Mouse (Mus musculus) MEL (cell line): ENCODE measurements around the gene Slit1. TPM values are rescaled to one million over a fixed set of nuclear protein-coding genes. Genes with fewer than 3 reads are reported as not detected.

Source experiments
- DNase-seq: peaks from one replicate; pipeline ENCODE4 v3.0.0; 2011; ENCODE audit warnings: low read depth, low spot score
- H3K27ac ChIP-seq: 2 replicates; pipeline ENCODE4 v1.5.1; 2012; ENCODE audit warnings: low read depth, mild to moderate bottlenecking, control low read depth, low read length, moderate library complexity; ENCODE audit not compliant: control insufficient read depth
- H3K27me3 ChIP-seq, 2 experiments: fragments of 150-350 bp in 1 of 2; sonication (generic) in 1 of 2; 2 replicates each; pipeline ENCODE4 v1.6.1; 2012; ENCODE audit warnings: low read length in 2 of 2, mild to moderate bottlenecking in 2 of 2, improper control_type of control experiment in 1 of 2, moderate library complexity in 1 of 2; ENCODE audit not compliant: insufficient read depth in 2 of 2, control insufficient read depth in 1 of 2
- H3K36me3 ChIP-seq, 2 experiments: 2 replicates each; pipeline ENCODE4 v1.6.1; 2012 to 2014; ENCODE audit warnings: low read length in 2 of 2, improper control_type of control experiment in 1 of 2, inconsistent platforms in 1 of 2, mild to moderate bottlenecking in 1 of 2; ENCODE audit not compliant: insufficient read depth in 2 of 2, control insufficient read depth in 1 of 2
- H3K4me1 ChIP-seq, 2 experiments: fragments of 150-350 bp in 1 of 2; sonication (generic) in 1 of 2; 2 replicates each; pipeline ENCODE4 v1.6.1; 2012; ENCODE audit warnings: low read length in 2 of 2, improper control_type of control experiment in 1 of 2, mild to moderate bottlenecking in 1 of 2; ENCODE audit not compliant: insufficient read depth in 2 of 2, control insufficient read depth in 1 of 2
- H3K4me3 ChIP-seq, 2 experiments: fragments of 150-350 bp in 1 of 2; sonication (generic) in 1 of 2; 2 replicates each; pipeline ENCODE4 v1.5.1; 2012; ENCODE audit warnings: low read depth in 2 of 2, low read length in 2 of 2, mild to moderate bottlenecking in 2 of 2, moderate library complexity in 2 of 2, control low read depth in 1 of 2, improper control_type of control experiment in 1 of 2; ENCODE audit not compliant: control insufficient read depth in 1 of 2, insufficient read depth in 1 of 2
- H3K79me2 ChIP-seq: 2 replicates; pipeline ENCODE4 v1.6.1; 2012; ENCODE audit warnings: mild to moderate bottlenecking, low read length, moderate library complexity; ENCODE audit not compliant: control insufficient read depth, poor library complexity, insufficient read depth
- H3K9ac ChIP-seq: 2 replicates; pipeline ENCODE4 v1.6.1; 2012; ENCODE audit warnings: low read depth, mild to moderate bottlenecking, control low read depth, low read length, moderate library complexity; ENCODE audit not compliant: control insufficient read depth, poor library complexity, severe bottlenecking
- H3K9me3 ChIP-seq: fragments of 150-350 bp; sonication (generic); replicated peaks from 2 replicates; pipeline ENCODE4 v1.6.1; 2012; ENCODE audit warnings: mild to moderate bottlenecking, low read length, improper control_type of control experiment, moderate library complexity; ENCODE audit not compliant: insufficient read depth
- CTCF ChIP-seq, 3 experiments: IDR thresholded peaks in 2 of 3; conservative IDR thresholded peaks in 1 of 3; 2 replicates each; pipeline ENCODE4 v1.5.1; 2011 to 2012; ENCODE audit warnings: low read length in 3 of 3, low read depth in 2 of 3, mild to moderate bottlenecking in 2 of 3, improper control_type of control experiment in 1 of 3, inconsistent platforms in 1 of 3, mixed read lengths in 1 of 3, moderate library complexity in 1 of 3; ENCODE audit not compliant: control insufficient read depth in 1 of 3, insufficient read depth in 1 of 3, poor library complexity in 1 of 3, severe bottlenecking in 1 of 3
- ELF1 ChIP-seq: IDR thresholded peaks from 2 replicates; pipeline ENCODE4 v1.6.1; 2014; ENCODE audit warnings: low read depth, mild to moderate bottlenecking, inconsistent platforms, low read length, improper control_type of control experiment, moderate library complexity
- EP300 ChIP-seq, 2 experiments: IDR thresholded peaks; 2 replicates each; pipeline ENCODE4 v1.6.1; 2011; ENCODE audit warnings: improper control_type of control experiment in 2 of 2, low read length in 2 of 2, low read depth in 1 of 2, mild to moderate bottlenecking in 1 of 2
- GATA1 ChIP-seq: IDR thresholded peaks from 2 replicates; pipeline ENCODE4 v1.6.1; 2011; ENCODE audit warnings: low read depth, low read length, improper control_type of control experiment
- HCFC1 ChIP-seq: IDR thresholded peaks from 2 replicates; pipeline ENCODE4 v1.6.1; 2012; ENCODE audit warnings: low read depth, mild to moderate bottlenecking, inconsistent platforms, low read length, improper control_type of control experiment, moderate library complexity
- KAT2A ChIP-seq: conservative IDR thresholded peaks from 2 replicates; pipeline ENCODE4 v1.6.1; 2012; ENCODE audit warnings: low read depth, low read length, improper control_type of control experiment, inconsistent platforms
- MYB ChIP-seq: IDR thresholded peaks from 2 replicates; pipeline ENCODE4 v1.6.1; 2011; ENCODE audit warnings: mild to moderate bottlenecking, low read depth, low read length, improper control_type of control experiment
- MYC ChIP-seq: IDR thresholded peaks from 2 replicates; pipeline ENCODE4 v1.6.1; 2011; ENCODE audit warnings: low read depth, mild to moderate bottlenecking, low read length, improper control_type of control experiment, moderate library complexity
- NELFE ChIP-seq: IDR thresholded peaks from 2 replicates; pipeline ENCODE4 v1.6.1; 2011; ENCODE audit warnings: low read depth, low read length, improper control_type of control experiment
- NRF1 ChIP-seq: IDR thresholded peaks from 2 replicates; pipeline ENCODE4 v1.6.1; 2014; ENCODE audit warnings: low read depth, mild to moderate bottlenecking, inconsistent platforms, low read length, improper control_type of control experiment, moderate library complexity; ENCODE audit not compliant: poor library complexity, insufficient read depth, severe bottlenecking
- RCOR1 ChIP-seq: IDR thresholded peaks from 2 replicates; pipeline ENCODE4 v1.6.1; 2012; ENCODE audit warnings: low read depth, mild to moderate bottlenecking, inconsistent platforms, low read length, improper control_type of control experiment
- SMC3 ChIP-seq: IDR thresholded peaks from 2 replicates; pipeline ENCODE4 v1.6.1; 2011; ENCODE audit warnings: low read depth, low read length, improper control_type of control experiment
- TAL1 ChIP-seq: IDR thresholded peaks from 2 replicates; pipeline ENCODE4 v1.6.1; 2012; ENCODE audit warnings: mild to moderate bottlenecking, inconsistent platforms, low read length, moderate library complexity, mixed read lengths
- TBP ChIP-seq: IDR thresholded peaks from 2 replicates; pipeline ENCODE4 v1.8.0; 2011; ENCODE audit warnings: low read depth, low read length, improper control_type of control experiment
- UBTF ChIP-seq: IDR thresholded peaks from 2 replicates; pipeline ENCODE4 v1.6.1; 2012; ENCODE audit warnings: low read depth, mild to moderate bottlenecking, inconsistent platforms, low read length, improper control_type of control experiment, moderate library complexity, borderline replicate concordance; ENCODE audit not compliant: insufficient read depth
- USF1 ChIP-seq: IDR thresholded peaks from 2 replicates; pipeline ENCODE4 v1.6.1; 2014; ENCODE audit warnings: low read depth, mild to moderate bottlenecking, inconsistent platforms, low read length, improper control_type of control experiment, moderate library complexity
- USF2 ChIP-seq, 2 experiments: IDR thresholded peaks; 2 replicates each; pipeline ENCODE4 v1.6.1; 2011 to 2012; ENCODE audit warnings: improper control_type of control experiment in 2 of 2, low read length in 2 of 2, borderline replicate concordance in 1 of 2, inconsistent platforms in 1 of 2, low read depth in 1 of 2, mild to moderate bottlenecking in 1 of 2; ENCODE audit not compliant: insufficient read depth in 1 of 2
- ZC3H11A ChIP-seq: IDR thresholded peaks from 2 replicates; pipeline ENCODE4 v1.6.1; 2012; ENCODE audit warnings: low read depth, mild to moderate bottlenecking, inconsistent platforms, low read length, improper control_type of control experiment
- ZKSCAN1 ChIP-seq: IDR thresholded peaks from 2 replicates; pipeline ENCODE4 v1.6.1; 2012; ENCODE audit warnings: low read depth, mild to moderate bottlenecking, inconsistent platforms, low read length, improper control_type of control experiment, moderate library complexity
- ZMIZ1 ChIP-seq: IDR thresholded peaks from 2 replicates; pipeline ENCODE4 v1.6.1; 2012; ENCODE audit warnings: low read depth, mild to moderate bottlenecking, inconsistent platforms, low read length, improper control_type of control experiment, moderate library complexity
- ZNF384 ChIP-seq: IDR thresholded peaks from 2 replicates; pipeline ENCODE4 v1.6.1; 2012; ENCODE audit warnings: low read depth, mild to moderate bottlenecking, inconsistent platforms, low read length, improper control_type of control experiment
- polyA plus RNA-seq, 2 experiments: library from polyadenylated mRNA; stranded (reverse) in 1 of 2; unstranded in 1 of 2; fragments of >175 nt in 1 of 2; fragments of >200 nt in 1 of 2; gene quantifications; 2 replicates each; pipeline versions ENCODE4 v1.2.1 to v1.2.4; 2012; ENCODE audit warnings: low replicate concordance in 2 of 2, low read depth in 1 of 2; ENCODE audit not compliant: insufficient read length in 2 of 2, insufficient read depth in 1 of 2, missing spikeins in 1 of 2
- total RNA-seq: library from RNA; depleted of rRNA; stranded (reverse); fragments of 300-350 nt; gene quantifications from 2 replicates; pipeline ENCODE4 v1.2.3, GENCODE M21; 2012

Slit1 gene
- total and polyA plus RNA-seq, 3 experiments: 0.04 TPM; not detected in 1

DNA sequence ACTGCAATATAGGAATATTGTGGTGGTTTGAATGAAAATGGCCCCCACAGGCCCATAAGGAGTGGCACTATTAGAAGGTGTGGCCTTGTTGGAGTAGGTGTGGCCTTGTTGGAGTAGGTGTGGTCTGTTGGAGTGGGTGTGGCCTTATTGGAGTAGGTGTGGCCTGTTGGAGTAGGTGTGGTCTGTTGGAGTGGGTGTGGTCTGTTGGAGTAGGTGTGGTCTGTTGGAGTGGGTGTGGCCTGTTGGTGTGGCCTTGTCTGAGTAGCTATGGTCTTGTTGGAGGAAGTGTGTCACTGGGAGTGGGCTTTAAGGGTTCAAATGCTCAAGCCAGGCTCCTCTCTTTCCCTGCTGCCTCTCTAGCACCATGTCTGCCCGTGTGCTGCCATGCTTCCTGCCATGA, 63.2 kb downstream of the Slit1 start:
- TF ChIP-seq KAT2A: no peak
- Histone ChIP-seq H3K9me3 (no peaks in the 10 kb centered on the region), H3K4me1 (no peaks in the 10 kb centered on the region)

DNA sequence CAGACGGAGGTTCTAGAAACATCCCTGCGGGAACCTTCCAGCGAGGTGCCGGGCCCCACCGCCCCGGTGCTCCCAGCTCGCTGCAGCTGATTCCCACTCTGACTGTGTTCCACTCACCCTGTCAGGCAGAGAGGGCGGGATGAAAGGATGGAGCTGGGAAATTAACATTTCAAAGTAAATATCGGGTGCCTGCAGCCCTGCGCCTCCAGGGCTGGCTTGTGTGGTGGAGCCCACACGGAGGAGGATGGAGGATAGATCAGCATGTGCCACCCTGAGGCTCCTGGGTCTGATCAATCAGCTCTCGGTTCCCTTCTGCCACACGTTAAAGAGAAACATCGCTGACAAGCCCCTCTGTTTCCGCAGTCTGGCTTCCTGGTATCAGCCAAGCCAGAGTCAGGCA, 64.4 kb downstream of the Slit1 start:
- Histone ChIP-seq H3K27me3 (peaks cover 3% of the 10 kb centered on the region in 2 experiments), H3K4me1 (no peaks in the 10 kb centered on the region), H3K4me3 (no peak overlapping the region), H3K9me3 (no peaks in the 10 kb centered on the region), H3K9ac (no peak overlapping the region), H3K27ac (no peak overlapping the region), H3K79me2 (no peaks in the 10 kb centered on the region), H3K36me3 (no peaks in the 10 kb centered on the region)
- DNase-seq: no peak
- TF ChIP-seq RCOR1 (no peak), USF1 (no peak), UBTF (no peak), USF2 (IDR thresholded peaks at IDR 0.05; ENCODE audit: borderline replicate concordance in 1 of 2, insufficient read depth in 1 of 2, low read depth in 1 of 2, low read length in 2 of 2) (no peak), EP300 (IDR thresholded peaks at IDR 0.05; ENCODE audit: low read depth in 1 of 2, low read length in 2 of 2) (no peak), ZNF384 (no peak), ZKSCAN1 (no peak), ZC3H11A (no peak), TAL1 (no peak), GATA1 (no peak), NELFE (no peak), NRF1 (no peak), ELF1 (no peak), MYC (no peak), CTCF (IDR thresholded peaks at IDR 0.05 in 2 of 3, conservative IDR thresholded peaks at IDR 0.05 in 1 of 3; ENCODE audit: control insufficient read depth in 1 of 3, insufficient read depth in 1 of 3, low read depth in 2 of 3, low read length in 3 of 3, poor library complexity in 1 of 3, severe bottlenecking in 1 of 3) (no peak), TBP (no peak), HCFC1 (no peak), MYB (no peak), SMC3 (no peak), ZMIZ1 (no peak)

More for the DNA sequence above, 63.2 kb downstream of the Slit1 start:
- no peaks in the 10 kb centered on the region for H3K36me3 ChIP-seq
- H3K27ac ChIP-seq: no peak overlapping the region
- H3K79me2 ChIP-seq: no peaks in the 10 kb centered on the region
- H3K9ac ChIP-seq: no peak overlapping the region
- no peak overlapping the region for H3K4me3 ChIP-seq
- DNase-seq: peak; percentile 54
- peaks cover 8 to 11% of the 10 kb centered on the region in 2 experiments for H3K27me3 ChIP-seq
